Mouse (Mus musculus) T-helper 17 cell (primary cell): ENCODE results near the gene Bcl2l11.

Experiments used
- in situ Hi-C, 2 experiments: fragments of 300-600 bp; cut with MboI, MseI; formaldehyde crosslinking; loops; 1 replicate in 1 of 2; 2 replicates in 1 of 2; pipeline ENCODE4 v1.15.1; 2025; ENCODE audit warnings: high pct_unique_total_duplicates in 2 of 2

Gene Bcl2l11

DNA sequence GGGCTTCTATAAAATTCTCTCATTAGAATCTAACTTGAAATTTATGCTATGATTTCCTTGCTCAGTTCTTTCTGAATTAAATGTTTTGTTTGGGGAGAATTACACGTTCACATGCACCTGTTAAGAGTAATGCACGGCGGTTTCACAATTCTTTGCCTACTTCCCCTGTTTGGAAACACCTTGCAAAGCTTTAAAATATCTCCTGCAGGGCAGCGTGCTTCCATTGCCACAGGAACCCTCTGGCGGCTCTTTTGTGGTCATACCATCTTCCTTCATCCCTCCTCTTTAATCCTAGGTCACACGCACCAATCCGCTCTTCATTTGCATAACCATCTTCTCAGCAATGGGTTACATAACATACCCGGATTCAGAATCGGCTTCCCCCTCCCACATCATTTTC is 14.3 kb upstream of the Bcl2l11 start:
- in situ Hi-C loops, result loop anchor here (5.0 to 10.0 kb wide), 2 partner anchors 187 to 291 kb away; no protein-coding TSS in a partner anchor

DNA sequence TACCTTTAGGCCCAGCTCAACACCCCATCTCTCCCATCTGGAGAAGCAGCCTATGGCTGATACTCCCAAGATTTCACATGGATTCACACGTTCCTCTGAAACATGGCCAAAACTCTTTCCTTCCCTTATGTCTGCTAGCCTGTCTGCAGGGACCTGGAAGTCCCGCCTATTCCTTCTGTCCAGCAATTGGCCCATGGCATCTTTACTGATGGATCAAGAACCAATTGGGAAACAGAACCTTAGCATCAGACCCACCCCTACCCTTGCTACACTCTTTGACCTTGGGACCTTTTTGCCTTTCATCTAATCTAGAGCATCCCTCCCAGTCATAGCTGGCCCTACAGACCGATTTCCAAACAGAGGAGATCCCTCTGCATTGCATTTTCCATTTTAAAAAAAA is 11.2 kb upstream of the Bcl2l11 start:
- in situ Hi-C loops, result loop anchor here (5.0 to 10.0 kb wide), 3 partner anchors 52 to 288 kb away; no protein-coding TSS in a partner anchor

DNA sequence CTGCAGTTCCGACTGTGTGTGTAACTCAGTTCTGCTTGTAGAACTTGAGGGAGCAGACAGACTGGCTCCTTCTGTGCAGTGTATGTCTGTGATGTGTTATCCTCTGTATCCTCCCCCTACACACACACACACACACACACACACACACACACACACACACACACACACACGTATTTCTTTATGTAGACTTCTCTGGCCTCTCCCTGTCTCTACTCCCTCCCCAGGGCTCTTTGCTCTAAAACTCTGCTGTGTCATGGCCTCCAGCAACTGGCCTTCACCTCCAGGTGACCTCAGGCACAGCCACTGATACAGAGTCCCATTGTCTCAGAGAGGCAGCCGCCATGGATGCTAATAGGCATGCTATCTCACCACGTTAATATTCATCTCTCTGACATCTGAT is 10.3 kb upstream of the Bcl2l11 start:
- in situ Hi-C loops, result loop anchor here (5.0 to 10.0 kb wide), 2 partner anchors 53 to 191 kb away; no protein-coding TSS in a partner anchor

DNA sequence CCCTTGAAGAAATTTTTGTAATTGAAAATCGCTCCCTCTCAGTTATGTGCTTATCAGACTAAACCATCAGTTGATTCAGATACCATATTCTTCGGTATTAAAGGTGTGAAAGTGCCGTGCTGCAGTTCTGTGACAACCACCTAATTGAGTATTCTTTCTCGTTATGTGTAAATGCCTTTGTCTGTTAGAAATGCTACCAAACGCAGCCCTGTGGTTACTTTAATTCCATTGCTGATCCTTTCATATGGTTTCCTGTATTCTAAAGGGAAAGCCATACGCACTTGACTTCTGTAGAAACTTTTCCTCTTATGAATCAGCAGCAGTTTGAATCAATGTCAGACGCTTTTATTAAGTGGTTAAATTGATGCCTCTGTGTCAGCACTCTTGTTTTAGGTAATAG is 8.2 kb upstream of the Bcl2l11 start:
- in situ Hi-C loops, result loop anchor here (5.0 to 10.0 kb wide), 2 partner anchors 55 to 193 kb away; no protein-coding TSS in a partner anchor

DNA sequence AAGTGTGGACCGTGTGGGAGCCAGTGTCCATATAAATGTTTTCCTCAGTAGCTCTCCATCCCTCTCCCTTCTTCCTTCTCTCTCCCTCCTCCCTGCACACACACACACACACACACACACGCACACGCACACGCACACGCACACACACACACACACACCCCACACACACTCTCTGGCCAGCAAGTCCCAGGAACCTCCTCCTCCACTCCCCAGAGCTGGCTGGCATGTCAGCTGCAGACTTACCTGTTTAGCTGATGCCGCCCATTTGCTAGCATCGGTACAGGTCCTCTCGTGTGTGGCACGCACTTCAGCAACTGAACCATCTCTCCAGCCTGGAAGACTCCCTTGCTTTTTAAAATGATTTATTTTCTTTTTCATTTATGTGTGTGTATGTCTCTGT is 6.9 kb upstream of the Bcl2l11 start:
- in situ Hi-C loops, result loop anchor here (5.0 to 10.0 kb wide), 2 partner anchors 57 to 194 kb away; no protein-coding TSS in a partner anchor

DNA sequence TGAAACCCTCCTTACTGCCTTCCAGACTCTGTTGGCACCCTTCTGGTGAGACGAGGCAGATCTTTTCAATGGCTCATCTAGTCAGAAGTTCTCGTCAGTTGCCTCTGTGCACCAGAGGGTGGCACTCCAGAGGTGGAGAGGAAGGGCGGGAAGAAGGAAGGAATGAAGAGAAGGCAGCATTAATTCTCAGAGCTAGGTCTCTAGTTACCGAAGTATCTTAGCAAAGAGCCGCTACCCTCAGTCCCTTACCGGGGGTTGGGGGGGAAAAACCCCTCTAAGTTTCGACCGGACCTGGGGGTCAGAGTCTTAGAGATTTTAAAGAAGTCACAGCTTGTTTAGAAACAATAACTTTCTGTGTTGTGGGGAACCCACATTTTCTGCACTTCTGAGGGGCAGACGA is 3.3 kb upstream of the Bcl2l11 start:
- in situ Hi-C loops, result loop anchor here (5.0 to 10.0 kb wide), 3 partner anchors 252 to 452 kb away; no protein-coding TSS in a partner anchor

DNA sequence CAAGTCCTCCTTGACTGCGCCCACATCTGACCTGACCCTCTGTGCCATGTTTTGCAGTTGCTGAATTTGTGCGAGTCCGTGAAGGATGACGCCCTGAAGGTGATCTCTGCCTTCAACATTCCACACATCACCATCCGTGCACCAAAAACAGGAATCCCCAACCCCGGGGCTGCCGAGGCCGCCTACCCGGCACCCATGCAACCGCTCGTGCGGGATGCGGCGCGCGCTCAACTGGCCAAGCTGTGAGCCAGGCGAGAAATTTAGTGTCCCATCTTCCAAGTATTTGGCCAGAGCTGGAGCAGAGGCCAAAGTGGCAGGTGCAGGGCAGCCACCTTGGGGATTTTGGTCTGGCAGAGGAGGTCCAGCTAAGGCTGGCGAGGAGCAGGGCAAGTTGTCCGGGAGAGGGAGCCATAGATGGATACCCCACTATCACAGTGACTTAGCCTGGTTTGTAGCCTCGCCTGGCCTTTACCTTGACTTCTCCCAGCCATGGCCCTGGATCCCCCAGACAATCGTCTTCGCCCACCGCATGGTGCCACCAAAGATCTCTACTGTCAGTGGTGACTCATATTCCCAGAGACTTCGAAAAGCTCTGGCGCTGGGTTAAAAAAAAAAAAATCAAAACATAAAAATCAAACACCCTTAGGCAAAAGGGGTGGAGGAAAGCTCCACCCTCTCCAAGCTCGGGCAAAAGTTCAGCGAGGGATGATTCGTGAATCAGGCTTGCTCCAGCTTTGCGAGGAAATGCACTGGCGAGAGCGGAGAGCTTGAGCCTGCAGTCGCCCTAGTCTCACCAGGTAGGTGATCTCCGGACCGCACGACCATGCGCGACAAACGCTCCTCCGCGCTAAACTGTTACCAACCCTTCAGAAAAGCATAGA is 2.7 kb upstream of the Bcl2l11 start:
- in situ Hi-C loops, result loop anchor here (5.0 to 10.0 kb wide), 3 partner anchors 252 to 452 kb away; no protein-coding TSS in a partner anchor

DNA sequence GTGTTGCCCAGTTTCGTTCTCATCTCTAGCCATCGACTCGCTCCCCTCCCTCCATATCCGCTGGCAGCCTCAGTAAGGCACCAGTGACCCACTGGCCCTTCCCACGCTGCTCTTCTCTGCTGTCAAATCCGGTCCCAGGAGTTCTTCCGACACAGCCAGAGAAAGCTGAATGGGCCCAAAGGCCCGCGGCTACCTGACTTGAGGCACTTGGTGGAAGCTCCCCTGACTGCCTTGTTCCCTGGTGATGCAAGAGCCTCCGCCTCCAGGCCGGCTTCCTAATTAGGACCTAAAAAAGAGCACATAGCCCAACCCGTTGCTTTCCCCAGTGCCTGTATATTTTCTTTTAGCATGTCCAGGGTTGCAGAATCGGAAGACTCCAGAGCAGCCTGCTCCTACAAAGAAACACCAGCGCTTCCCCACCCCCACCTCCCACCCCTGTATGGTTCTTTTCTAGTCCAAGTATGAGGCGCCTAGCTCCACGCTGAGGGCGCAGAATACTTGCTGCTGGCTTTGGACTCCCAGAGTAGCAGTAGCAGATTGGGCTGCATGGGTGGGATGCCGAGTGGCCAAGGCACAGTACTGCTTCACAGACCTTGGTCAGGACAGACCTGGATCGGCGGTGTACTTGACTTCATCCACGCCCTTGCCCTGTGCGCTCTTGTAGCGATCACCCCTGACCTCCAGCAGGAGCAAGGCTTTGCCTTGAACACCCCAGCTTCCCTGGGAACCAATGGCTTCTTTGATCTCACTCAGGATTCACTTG is 1.7 kb upstream of the Bcl2l11 start:
- in situ Hi-C loops, result loop anchor here (5.0 to 10.0 kb wide), 3 partner anchors 251 to 451 kb away; no protein-coding TSS in a partner anchor

DNA sequence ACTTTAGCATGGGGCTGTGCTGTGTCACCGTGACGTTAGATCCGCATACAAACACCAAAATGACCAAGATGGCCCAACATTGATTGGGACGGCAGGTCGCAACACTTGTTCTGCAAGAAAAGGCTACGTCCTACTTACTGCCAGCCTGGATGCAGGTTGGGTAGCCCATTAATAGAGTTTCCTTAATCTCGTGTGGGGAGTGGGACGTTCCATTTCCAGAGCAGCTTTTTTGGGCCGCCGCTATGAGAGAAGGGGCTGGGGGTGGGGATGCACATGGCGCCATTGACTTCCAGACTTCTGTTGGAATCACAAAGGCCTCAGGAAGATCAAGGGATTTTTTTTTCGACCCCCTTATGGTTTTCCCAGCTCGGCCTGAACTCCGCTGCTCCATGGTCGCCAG is 1.1 kb upstream of the Bcl2l11 start:
- in situ Hi-C loops, result loop anchor here (5.0 to 10.0 kb wide), 3 partner anchors 250 to 450 kb away; no protein-coding TSS in a partner anchor

DNA sequence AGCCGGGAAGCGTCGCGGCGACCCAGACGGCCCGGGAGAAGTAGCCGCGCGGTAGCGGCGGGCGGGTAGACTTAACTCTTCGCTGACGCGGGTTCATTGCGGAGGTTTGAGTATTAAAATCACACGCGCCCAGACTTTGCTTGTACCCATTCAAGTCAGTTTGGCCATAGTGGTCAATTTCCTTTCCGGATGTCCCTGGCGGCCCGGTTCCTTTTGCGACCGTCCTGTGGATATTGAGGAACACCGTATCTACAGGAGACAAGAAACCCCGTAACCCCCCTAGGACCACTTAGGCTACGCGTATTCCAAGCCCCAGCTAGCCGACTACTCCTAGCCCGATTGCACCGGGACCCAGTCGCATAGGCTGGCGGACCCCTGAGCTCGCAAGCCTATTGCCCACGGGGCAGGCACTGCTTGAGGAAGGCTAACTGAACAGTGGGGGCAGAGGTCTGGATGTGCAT is 783 bp downstream of the Bcl2l11 start:
- in situ Hi-C loops, result loop anchor here in 1 of 2 experiments (10.0 kb wide), 2 partner anchors 248 to 448 kb away; no protein-coding TSS in a partner anchor

DNA sequence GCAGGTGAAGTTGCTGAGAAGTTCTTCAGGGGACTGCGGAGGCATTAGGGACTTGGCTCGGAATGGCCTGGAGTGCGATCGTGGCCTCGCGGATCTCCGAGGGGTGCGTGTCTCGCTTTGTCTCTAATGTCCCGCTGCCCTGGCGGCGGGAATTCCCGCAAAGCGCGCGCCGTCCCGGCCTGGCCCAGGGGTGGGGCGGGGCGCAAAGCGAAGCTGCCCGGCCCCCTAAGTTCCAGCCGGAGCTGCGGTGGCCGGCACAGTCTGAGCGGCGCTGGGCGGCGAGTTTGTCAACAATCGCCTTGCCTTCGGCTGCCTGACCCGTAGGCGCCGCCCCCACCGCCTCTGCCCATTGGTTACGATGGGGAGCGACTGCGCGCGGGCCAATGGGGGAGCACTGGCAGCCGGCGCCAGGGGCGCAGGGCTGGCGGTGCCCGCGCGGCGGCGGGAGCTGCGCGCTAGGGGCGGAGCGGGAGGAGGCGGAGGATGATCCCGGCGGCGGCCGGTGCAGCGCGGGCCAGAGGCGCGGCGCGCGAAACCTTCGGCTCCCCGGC is 1.4 kb downstream of the Bcl2l11 start:
- in situ Hi-C loops, result loop anchor here in 1 of 2 experiments (10.0 kb wide), 2 partner anchors 248 to 448 kb away; no protein-coding TSS in a partner anchor

DNA sequence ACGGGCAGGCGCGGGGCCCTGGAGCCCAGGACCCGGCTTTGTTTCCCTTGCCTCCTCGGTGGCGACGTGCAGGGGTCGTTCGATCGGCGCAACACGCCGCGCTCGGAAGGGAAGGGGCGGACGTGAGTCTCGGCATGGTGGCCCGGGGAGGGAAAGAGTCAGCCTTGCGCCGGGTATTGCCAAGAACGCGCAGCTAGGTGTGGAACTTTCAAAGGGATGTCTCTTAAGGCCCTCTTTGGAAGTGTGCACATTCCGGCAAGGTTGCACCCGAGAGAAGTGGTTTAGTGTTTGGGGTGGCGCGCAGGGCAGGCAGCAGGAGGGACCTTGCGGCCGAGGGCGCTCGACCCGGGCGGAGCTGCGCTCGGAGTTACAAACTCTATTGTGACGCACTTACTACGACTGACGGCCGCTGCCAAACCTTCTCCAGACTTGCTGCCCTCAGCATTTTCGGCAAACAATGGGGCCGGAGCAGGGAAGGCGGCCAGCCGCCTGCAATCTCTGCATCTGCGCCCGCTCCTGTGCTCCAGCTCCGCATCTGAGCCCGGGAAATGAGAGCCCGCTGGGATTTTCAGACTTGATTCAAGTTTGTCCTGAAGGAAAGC is 2.0 kb downstream of the Bcl2l11 start:
- in situ Hi-C loops, result loop anchor here in 1 of 2 experiments (10.0 kb wide), 2 partner anchors 247 to 447 kb away; no protein-coding TSS in a partner anchor

DNA sequence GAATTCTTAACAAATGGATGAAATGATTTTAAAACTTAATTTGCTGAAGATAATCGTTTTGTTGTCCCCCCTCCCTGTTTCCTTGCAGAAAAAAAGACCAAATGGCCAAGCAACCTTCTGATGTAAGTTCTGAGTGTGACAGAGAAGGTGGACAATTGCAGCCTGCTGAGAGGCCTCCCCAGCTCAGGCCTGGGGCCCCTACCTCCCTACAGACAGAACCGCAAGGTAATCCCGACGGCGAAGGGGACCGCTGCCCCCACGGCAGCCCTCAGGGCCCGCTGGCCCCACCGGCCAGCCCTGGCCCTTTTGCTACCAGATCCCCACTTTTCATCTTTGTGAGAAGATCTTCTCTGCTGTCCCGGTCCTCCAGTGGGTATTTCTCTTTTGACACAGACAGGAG is 2.7 kb downstream of the Bcl2l11 start:
- in situ Hi-C loops, result loop anchor here in 1 of 2 experiments (10.0 kb wide), 2 partner anchors 246 to 446 kb away; no protein-coding TSS in a partner anchor

DNA sequence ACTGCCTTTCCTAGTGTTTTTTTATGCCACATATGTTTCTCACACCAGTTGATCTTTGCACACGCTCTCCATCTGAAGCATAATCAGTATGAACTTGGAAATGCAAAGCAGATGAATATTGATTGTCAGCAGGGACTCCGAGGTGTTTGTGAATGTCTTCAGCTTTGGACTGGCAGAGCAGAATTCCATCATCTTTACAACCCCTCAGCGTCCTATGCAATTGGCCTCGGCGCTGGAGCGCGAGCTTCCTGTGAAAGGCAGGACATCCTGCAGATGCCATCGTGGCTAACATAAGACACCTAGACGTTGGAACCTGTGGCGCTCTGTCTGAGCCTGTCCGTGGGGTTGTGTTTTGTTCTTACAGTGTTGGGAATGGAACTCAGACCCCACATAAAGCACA is 5.7 kb downstream of the Bcl2l11 start:
- in situ Hi-C loops, result no loop called here

DNA sequence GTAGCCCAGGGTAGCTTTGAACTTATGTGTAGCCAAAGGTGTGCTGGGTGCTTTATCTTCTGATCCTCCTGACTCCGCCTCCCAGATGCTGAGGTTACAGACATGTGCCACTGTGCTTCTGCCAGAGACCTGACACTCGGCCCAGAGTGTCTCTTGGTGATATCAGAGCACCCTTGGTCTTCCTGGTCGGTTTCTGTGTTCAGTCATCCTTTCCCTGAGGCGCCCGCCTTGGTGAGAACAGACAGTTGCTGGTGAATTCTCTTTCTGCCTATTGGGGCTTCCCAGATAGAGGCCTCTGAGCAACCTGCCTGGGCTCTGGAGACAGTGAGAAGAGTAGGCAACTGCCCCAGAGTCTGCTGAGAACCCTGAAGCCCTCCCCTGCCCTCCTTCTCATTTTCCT is 6.8 kb downstream of the Bcl2l11 start:
- in situ Hi-C loops, result no loop called here

DNA sequence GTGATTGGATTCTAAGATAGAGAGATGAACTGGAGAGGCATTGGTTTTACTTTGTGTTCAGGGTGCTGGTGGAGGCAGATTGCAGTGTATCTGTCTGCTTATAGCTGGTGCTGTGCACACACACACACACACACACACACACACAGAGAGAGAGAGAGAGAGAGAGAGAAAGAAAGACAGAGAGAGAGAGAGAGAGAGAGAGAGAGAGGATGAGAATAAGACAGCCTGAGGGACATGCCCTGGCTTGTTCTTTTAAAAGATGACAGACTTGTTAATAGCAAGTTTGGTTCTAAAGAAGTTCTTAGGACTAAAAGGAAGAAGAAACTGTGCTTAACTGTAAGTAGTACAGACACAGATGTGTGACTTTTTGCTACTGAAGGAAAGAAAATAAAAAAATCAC is 8.0 kb downstream of the Bcl2l11 start:
- in situ Hi-C loops, result no loop called here

DNA sequence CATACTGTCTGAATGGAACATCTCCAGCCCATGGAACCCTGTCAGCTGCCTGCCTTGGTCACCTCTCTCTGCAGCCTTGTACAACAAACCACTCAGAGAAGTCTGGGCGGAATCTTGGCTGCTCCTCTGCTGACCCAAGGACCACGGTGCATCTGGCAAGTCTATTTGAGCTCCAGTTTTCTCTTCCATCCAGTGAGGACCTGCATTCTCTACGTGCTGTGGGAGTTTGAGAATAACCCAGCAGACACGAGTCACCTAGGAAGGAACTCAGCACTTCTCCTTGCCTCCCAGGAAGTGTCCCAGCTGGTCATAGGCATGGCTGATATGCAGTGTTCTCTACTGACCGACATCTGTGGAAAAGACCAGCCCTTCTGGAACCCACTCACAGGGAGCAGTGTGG is 8.6 kb downstream of the Bcl2l11 start:
- in situ Hi-C loops, result no loop called here

DNA sequence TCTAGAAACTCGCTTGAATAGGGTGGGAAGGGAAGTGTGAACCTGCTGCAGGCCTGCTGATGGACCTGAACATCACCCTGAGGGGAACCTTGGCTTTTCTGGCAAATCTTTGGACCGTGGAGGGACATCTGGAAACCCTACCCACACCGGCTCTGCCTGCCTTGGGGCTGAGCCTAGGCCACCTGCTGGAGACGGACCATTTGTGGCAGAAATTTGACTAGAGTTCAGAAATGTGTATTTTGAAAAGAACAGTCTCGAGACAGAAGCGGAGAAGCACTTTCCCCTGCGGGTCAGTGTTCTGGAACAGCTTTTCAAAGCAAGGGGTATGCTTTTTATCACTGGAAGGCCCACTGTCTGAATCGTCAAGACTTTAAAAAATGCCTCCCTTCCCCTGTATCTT is 9.1 kb downstream of the Bcl2l11 start:
- in situ Hi-C loops, result no loop called here

DNA sequence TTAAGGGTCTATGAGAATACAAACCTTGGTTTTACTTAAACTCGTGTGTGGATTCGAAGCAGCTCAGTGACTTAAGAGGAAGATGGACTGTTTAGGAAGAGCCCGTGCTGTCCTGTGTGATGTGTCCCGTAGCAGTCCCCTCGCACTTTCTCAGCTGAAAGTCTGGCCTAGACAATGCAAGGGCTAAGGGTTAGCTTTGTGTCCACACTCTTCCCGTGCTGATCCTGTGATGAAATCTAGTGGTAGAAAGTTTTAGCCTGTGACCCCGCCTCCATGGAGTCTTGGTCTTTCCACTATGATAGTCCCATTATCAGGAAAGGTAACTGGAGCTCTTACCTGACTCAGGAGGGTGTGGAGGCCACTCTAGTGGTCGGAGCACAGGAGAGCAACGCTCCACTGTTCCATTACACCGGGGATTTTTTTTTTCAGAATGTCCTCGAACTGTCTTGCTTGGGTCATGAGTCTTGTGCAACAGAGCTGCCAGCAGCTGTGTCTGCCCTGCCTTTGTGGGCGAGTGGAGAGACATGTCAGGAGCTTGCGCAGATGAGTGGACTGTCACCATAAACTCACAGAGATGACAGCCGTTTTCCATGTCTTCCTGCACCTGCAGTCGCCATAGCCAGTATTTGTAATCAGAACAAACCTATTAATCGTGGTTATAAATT is 11.1 kb downstream of the Bcl2l11 start:
- in situ Hi-C loops, result no loop called here
